Mouse (Mus musculus): Measurements from ENCODE around the gene Rsph9.

Gene Rsph9

GRCm38 (mm10) chr17:46098525-46098924, 45.5 kb downstream of the Rsph9 start:
- DNase-seq, result no peak

GRCm38 (mm10) chr17:46091899-46092298, 52.1 kb downstream of the Rsph9 start:
- no peak for DNase-seq

GRCm38 (mm10) chr17:46091351-46091750, 52.7 kb downstream of the Rsph9 start:
- DNase-seq, result no peak

GRCm38 (mm10) chr17:46086341-46086870, 57.6 kb downstream of the Rsph9 start:
- DNase-seq, result no peak

- DNase-seq, result peak; percentile 11
These were observed 59.9 kb downstream of the Rsph9 start for GRCm38 (mm10) chr17:46084091-46084501.

- DNase-seq, result no peak
These were observed 60.6 kb downstream of the Rsph9 start for GRCm38 (mm10) chr17:46083381-46083780.

GRCm38 (mm10) chr17:46081657-46082056, 62.4 kb downstream of the Rsph9 start:
- no peak for DNase-seq

- no peak for DNase-seq
These were observed 63.0 kb downstream of the Rsph9 start for GRCm38 (mm10) chr17:46081042-46081441.

GRCm38 (mm10) chr17:46080388-46080787, 63.6 kb downstream of the Rsph9 start:
- DNase-seq, result no peak

- no peak for DNase-seq
These were observed 65.0 kb downstream of the Rsph9 start for GRCm38 (mm10) chr17:46079037-46079436.

- DNase-seq, result no peak
These were observed 66.0 kb downstream of the Rsph9 start for GRCm38 (mm10) chr17:46077921-46078534.

- DNase-seq, result no peak
These were observed 67.8 kb downstream of the Rsph9 start for GRCm38 (mm10) chr17:46076260-46076551.

- no peak for DNase-seq
These were observed 68.3 kb downstream of the Rsph9 start for GRCm38 (mm10) chr17:46075551-46076259.

GRCm38 (mm10) chr17:46075116-46075485, 68.9 kb downstream of the Rsph9 start:
- DNase-seq, result no peak

- no peak for DNase-seq
These were observed 69.5 kb downstream of the Rsph9 start for GRCm38 (mm10) chr17:46074398-46075115.

- DNase-seq, result peak; percentile 25
These were observed 70.2 kb downstream of the Rsph9 start for GRCm38 (mm10) chr17:46073730-46074301.

All from cerebellum, adult 8-10 months (tissue).